Mouse (Mus musculus) forebrain, postnatal 0 days (tissue): ENCODE results near the gene Med27. TPM values are rescaled to one million over a fixed set of nuclear protein-coding genes. Genes with fewer than 3 reads are reported as not detected.

Experiments used
- ATAC-seq: fragments of 200-750 bp; cut with Nextera tagmentation; 2 replicates; pipeline ENCODE4 v1.8.0; 2017; ENCODE audit warnings: mild to moderate bottlenecking, moderate library complexity
- DNase-seq: peaks from one replicate; pipeline ENCODE4 v3.0.0-alpha.2; 2015
- H3K27ac ChIP-seq: fragments of 300-500 bp; sonication (generic); 2 replicates; pipeline ENCODE4 v1.5.1; 2014; ENCODE audit warnings: low read depth, mild to moderate bottlenecking, antibody characterized with exemption, low read length, moderate library complexity, mixed read lengths
- H3K27me3 ChIP-seq: fragments of 300-500 bp; sonication (generic); 2 replicates; pipeline ENCODE4 v1.6.1; 2014; ENCODE audit warnings: mild to moderate bottlenecking, low read length, mixed read lengths; ENCODE audit not compliant: insufficient read depth
- H3K36me3 ChIP-seq: fragments of 300-500 bp; sonication (generic); 2 replicates; pipeline ENCODE4 v1.6.1; 2014; ENCODE audit warnings: mild to moderate bottlenecking, moderate library complexity; ENCODE audit not compliant: insufficient read depth
- H3K4me1 ChIP-seq: fragments of 300-500 bp; sonication (generic); 2 replicates; pipeline ENCODE4 v1.6.1; 2014; ENCODE audit warnings: antibody characterized with exemption; ENCODE audit not compliant: insufficient read depth
- H3K4me2 ChIP-seq: fragments of 300-500 bp; sonication (generic); 2 replicates; pipeline ENCODE4 v1.6.1; 2014; ENCODE audit warnings: low read depth, mild to moderate bottlenecking, moderate library complexity
- H3K4me3 ChIP-seq: fragments of 300-500 bp; sonication (generic); 2 replicates; pipeline ENCODE4 v1.5.1; 2014; ENCODE audit warnings: low read depth, low read length, mixed read lengths
- H3K9ac ChIP-seq: fragments of 300-500 bp; sonication (generic); 2 replicates; pipeline ENCODE4 v1.6.1; 2014; ENCODE audit warnings: mild to moderate bottlenecking
- H3K9me3 ChIP-seq: fragments of 300-500 bp; sonication (generic); 2 replicates; pipeline ENCODE4 v1.6.1; 2016; ENCODE audit warnings: low read length
- CTCF ChIP-seq: sonication (generic); IDR thresholded peaks from 2 replicates; pipeline ENCODE4 v1.5.1; 2016; ENCODE audit warnings: antibody characterized with exemption, control low read depth, low read depth
- WGBS: fragments of 180-500 bp; shearing (Covaris S2); extraction: QIAGEN DNeasy Blood & Tissue Kit; methylation state at CpG from one replicate; pipeline ENCODE4 v1.1.7; 2014; 5-methylcytosine and 5-hydroxymethylcytosine counted together
- polyA plus RNA-seq: library from polyadenylated mRNA; unstranded; fragments of >200 nt; fragmentation: Nextera tagmentation; extraction: Ambion mirVana; gene quantifications from 2 replicates; pipeline ENCODE4 v1.2.1, GENCODE M21; 2015
- total RNA-seq: library from RNA; depleted of rRNA; stranded (reverse); fragments of >200 nt; gene quantifications from 2 replicates; pipeline ENCODE4 v1.2.3, GENCODE M21; 2014

Med27 gene
- total and polyA plus RNA-seq, 2 experiments from 2014 or later = 60.1 to 71.2 TPM

GRCm38 (mm10) chr2:29414852-29415473, 68.3 kb downstream of the Med27 start:
- H3K36me3 ChIP-seq = no peaks in the 10 kb centered on the region
- no peak overlapping the region for H3K27ac ChIP-seq
- H3K27me3 ChIP-seq = no peaks in the 10 kb centered on the region
- DNase-seq (peak; percentile 47), ATAC-seq (peak; percentile 27)
- H3K9me3 ChIP-seq = no peaks in the 10 kb centered on the region
- WGBS = 53% methylated on average over 7 of the region's 7 CpGs
- no peak overlapping the region for H3K9ac ChIP-seq
- H3K4me3 ChIP-seq = no peak overlapping the region
- TF ChIP-seq CTCF = no peak
- H3K4me2 ChIP-seq = no peak overlapping the region
- peaks cover 16% of the 10 kb centered on the region; the same call in 1 of the 2 replicates for H3K4me1 ChIP-seq

- H3K27ac ChIP-seq = no peak overlapping the region
- H3K4me3 ChIP-seq = no peak overlapping the region
- H3K27me3 ChIP-seq = no peaks in the 10 kb centered on the region
- H3K4me1 ChIP-seq = 0 out of 2 replicates have a peak, but pooled peaks cover 4% of the 10 kb centered on the region
- TF ChIP-seq CTCF = no peak
- ATAC-seq (no peak), DNase-seq (no peak)
- H3K4me2 ChIP-seq = no peak overlapping the region
- no peaks in the 10 kb centered on the region for H3K36me3 ChIP-seq
- no peak overlapping the region for H3K9ac ChIP-seq
- 66% methylated on average over 6 of the region's 6 CpGs for whole genome bisulfite sequencing
- no peaks in the 10 kb centered on the region for H3K9me3 ChIP-seq
These were observed 71.9 kb downstream of the Med27 start for GRCm38 (mm10) chr2:29418498-29418897.

DNA sequence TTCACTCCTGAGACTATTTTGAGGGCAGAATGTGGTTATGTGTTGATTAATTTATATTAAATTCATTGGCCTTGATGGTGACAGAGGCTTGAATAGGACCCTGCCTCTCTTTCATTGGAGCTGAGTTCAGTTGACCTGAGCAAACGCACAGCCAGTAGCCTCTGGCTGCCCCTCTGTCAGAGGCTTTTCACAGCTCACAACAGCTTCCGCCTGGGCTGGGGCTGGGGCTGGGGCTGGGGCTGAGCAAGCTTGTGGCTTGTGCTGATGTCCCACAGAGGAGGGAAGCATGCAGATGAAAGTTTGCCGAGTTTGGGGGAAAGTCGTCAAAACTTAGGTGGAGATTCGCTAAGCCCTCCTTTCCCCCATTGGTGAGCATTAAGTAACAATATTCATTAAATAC, 72.8 kb downstream of the Med27 start:
- TF ChIP-seq CTCF = no peak
- no peaks in the 10 kb centered on the region for H3K36me3 ChIP-seq
- no peaks in the 10 kb centered on the region for H3K9me3 ChIP-seq
- no peak overlapping the region for H3K4me2 ChIP-seq
- no peak for ATAC-seq
- no peak overlapping the region for H3K9ac ChIP-seq
- H3K27me3 ChIP-seq = no peaks in the 10 kb centered on the region
- DNase-seq = no peak
- no peak overlapping the region for H3K4me3 ChIP-seq
- no peak overlapping the region for H3K27ac ChIP-seq
- WGBS = 26% methylated on average over 5 of the region's 5 CpGs
- H3K4me1 ChIP-seq = 0 out of 2 replicates have a peak, but pooled peaks cover 2% of the 10 kb centered on the region

GRCm38 (mm10) chr2:29419946-29420345, 73.3 kb downstream of the Med27 start:
- WGBS = 86% methylated on average over 5 of the region's 5 CpGs
- Histone ChIP-seq H3K27me3 (no peaks in the 10 kb centered on the region), H3K36me3 (no peaks in the 10 kb centered on the region), H3K27ac (no peak overlapping the region), H3K4me1 (0 out of 2 replicates have a peak, but pooled peaks cover 2% of the 10 kb centered on the region), H3K4me3 (no peak overlapping the region), H3K9me3 (no peaks in the 10 kb centered on the region), H3K9ac (no peak overlapping the region), H3K4me2 (no peak overlapping the region)
- DNase-seq (no peak), ATAC-seq (no peak)
- TF ChIP-seq CTCF = no peak

GRCm38 (mm10) chr2:29422126-29422840, 75.7 kb downstream of the Med27 start:
- Histone ChIP-seq H3K4me2 (no peak overlapping the region), H3K27ac (no peak overlapping the region), H3K9ac (no peak overlapping the region), H3K4me1 (0 out of 2 replicates have a peak, but pooled peaks cover 2% of the 10 kb centered on the region), H3K36me3 (no peaks in the 10 kb centered on the region), H3K4me3 (no peak overlapping the region), H3K27me3 (no peaks in the 10 kb centered on the region), H3K9me3 (no peaks in the 10 kb centered on the region)
- no peak for TF ChIP-seq CTCF
- ATAC-seq (no peak), DNase-seq (no peak)
- 76% methylated on average over 10 of the region's 10 CpGs for WGBS

DNA sequence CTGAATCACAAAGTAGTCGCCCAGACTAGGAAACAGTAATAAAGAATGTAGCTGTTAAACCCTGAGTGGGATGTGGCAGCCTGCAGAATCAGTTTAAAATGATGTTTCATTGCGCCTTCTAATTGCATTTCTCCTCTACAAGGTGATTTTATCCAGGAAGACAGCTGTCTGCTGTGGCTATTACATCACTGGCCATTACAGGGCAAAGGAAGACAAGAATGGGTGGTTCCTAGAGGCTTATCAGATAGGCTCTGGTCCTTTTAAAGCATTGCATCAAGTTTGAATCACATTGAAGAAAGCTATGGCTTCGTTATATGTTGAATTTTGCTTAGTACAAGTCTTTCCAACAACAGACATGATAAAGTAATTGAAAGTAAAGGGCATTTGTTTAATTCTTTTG, 76.4 kb downstream of the Med27 start:
- DNase-seq (no peak), ATAC-seq (no peak)
- H3K4me3 ChIP-seq = no peak overlapping the region
- 0 out of 2 replicates have a peak, but pooled peaks cover 2% of the 10 kb centered on the region for H3K4me1 ChIP-seq
- H3K36me3 ChIP-seq = no peaks in the 10 kb centered on the region
- no peaks in the 10 kb centered on the region for H3K9me3 ChIP-seq
- no peak overlapping the region for H3K27ac ChIP-seq
- 61% methylated on average over 3 of the region's 3 CpGs for WGBS
- H3K27me3 ChIP-seq = no peaks in the 10 kb centered on the region
- TF ChIP-seq CTCF = no peak
- no peak overlapping the region for H3K4me2 ChIP-seq
- no peak overlapping the region for H3K9ac ChIP-seq

- Histone ChIP-seq H3K9ac (no peak overlapping the region), H3K36me3 (no peaks in the 10 kb centered on the region), H3K4me1 (0 out of 2 replicates have a peak, but pooled peaks cover 2% of the 10 kb centered on the region), H3K4me3 (no peak overlapping the region), H3K9me3 (no peaks in the 10 kb centered on the region), H3K27ac (no peak overlapping the region), H3K4me2 (no peak overlapping the region), H3K27me3 (no peaks in the 10 kb centered on the region)
- DNase-seq = no peak
- 82% methylated on average over 2 of the region's 2 CpGs for WGBS
- ATAC-seq = no peak
- no peak for TF ChIP-seq CTCF
These were observed 78.8 kb downstream of the Med27 start for GRCm38 (mm10) chr2:29425386-29425785.
